Mouse (Mus musculus) retina, embryonic 14.5 days (tissue): ENCODE measurements at regions not wholly inside any gene's neighbourhood (a gene's known extent, or its start where the extent isn't known, plus 50 kb on each side); places are given as distances from the start of the nearest gene placed in this dataset.

ENCODE experiments used
- DNase-seq: peaks from one replicate; pipeline ENCODE4 v3.0.0-alpha.2; 2015; ENCODE audit warnings: low spot score

DNA sequence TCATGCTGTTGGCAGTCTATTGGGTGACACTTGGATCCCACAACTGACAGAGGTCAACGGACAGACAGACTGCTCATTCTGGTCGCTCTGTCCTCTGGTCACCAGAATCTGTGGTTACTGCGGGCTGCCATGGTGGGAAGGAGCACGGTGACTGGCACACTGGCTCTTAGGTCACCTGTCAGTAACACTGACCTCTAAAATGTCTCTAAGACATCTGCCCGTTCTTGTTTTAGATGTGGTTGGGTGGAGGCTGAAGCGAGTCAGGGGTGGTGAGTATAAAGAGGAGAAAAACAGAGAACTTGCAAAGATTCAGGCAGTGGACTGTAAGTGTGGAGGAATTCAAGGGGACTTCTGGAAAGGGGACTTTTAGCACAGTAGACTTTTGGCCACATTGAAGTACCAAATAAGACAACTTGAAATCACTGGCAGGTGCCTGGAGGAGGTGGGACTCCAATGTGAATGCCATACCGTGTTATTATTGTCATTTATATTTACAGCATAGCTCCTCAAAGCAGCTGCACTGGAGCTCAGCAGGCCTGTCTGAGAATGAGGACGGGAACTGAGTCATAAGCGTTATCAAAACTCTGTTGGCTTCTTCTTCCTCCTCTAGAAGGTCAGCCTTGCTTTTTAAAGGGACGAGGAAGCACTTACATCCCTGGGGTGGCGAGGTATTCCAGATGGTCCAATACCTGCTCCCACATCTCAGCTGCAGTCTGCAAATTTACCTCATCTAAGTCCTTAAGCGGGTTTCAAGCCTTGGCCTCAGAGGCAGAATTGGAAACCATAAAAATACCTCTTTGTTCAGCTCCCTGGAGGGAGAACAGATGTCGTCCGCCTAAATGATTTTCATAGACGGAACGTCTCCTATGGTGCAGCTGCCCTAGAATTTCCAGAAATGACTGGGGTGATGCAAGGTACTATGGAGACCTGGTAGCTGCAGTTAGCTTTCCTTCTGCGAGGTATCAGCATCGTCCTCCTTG is 351.3 kb downstream of the Nuak1 start:
- no peak for DNase-seq

GRCm38 (mm10) chr10:84093919-84094318 is 346.5 kb downstream of the Nuak1 start:
- DNase-seq = no peak

DNA sequence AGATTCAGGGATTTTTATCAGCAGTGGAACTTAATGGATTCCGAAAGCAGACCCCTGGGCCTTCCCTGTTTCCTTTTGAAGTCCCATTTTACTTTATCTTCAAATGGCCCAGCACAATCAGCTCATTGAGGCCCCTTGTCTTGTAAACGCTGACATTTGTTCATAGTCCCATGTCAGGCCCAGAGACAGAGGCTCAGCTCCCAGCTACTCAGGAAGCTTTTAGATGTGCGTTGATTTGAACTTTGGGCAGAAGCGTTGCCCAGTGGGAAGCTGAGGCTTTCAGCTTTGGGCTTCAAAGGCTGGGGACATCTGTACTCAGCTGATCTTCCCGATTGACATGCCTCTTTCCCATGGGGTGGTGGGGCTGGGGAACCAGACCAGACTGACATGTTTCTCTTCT is 343.2 kb downstream of the Nuak1 start:
- DNase-seq = no peak

- no peak for DNase-seq
Observed at GRCm38 (mm10) chr10:84103985-84104384, 336.4 kb downstream of the Nuak1 start.

DNA sequence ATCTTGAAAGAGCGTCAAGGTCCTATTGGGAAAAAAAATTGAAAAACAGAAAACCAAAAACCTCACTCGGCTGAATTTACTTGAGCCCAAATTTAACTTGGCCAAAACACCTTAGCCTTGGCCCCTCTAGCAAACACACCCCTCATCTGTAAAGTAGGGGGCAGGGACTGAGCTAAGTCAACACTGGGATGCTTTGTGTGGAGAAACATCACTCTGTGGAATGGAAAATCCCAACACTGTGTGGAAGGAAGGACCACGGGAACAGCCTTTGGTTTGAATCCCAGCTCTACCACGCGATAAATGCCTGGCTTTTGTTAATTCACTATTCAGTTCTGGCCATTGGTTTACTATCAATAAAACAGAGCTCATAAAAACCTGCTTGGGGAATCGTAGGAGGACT is 335.8 kb downstream of the Nuak1 start:
- DNase-seq = no peak

- DNase-seq = no peak
Observed at GRCm38 (mm10) chr10:84109680-84110371, 330.6 kb downstream of the Nuak1 start.

- no peak for DNase-seq
Observed at GRCm38 (mm10) chr10:84110372-84110985, 329.9 kb downstream of the Nuak1 start.

DNA sequence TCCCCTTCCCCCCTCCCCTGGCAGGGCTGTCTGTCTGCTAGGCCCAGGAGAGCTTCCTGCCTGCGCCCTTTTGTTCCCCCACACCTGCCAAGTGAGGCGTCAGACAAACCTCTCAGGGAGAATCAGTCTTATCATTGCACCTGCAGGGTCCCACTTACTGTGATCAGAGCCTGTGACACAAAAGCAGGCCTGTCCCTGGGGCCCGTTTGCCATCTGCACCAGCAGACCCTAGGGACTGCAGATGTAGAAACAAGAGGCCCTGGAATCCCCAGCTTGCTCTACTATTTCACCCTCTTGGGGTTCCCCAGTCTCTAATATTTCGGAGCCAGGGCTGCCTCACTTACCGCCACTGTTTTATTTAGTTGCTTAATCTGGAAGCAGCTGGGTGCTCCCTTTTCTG is 328.9 kb downstream of the Nuak1 start:
- no peak for DNase-seq

- no peak for DNase-seq
Observed at GRCm38 (mm10) chr10:84111909-84112308, 328.5 kb downstream of the Nuak1 start.

DNA sequence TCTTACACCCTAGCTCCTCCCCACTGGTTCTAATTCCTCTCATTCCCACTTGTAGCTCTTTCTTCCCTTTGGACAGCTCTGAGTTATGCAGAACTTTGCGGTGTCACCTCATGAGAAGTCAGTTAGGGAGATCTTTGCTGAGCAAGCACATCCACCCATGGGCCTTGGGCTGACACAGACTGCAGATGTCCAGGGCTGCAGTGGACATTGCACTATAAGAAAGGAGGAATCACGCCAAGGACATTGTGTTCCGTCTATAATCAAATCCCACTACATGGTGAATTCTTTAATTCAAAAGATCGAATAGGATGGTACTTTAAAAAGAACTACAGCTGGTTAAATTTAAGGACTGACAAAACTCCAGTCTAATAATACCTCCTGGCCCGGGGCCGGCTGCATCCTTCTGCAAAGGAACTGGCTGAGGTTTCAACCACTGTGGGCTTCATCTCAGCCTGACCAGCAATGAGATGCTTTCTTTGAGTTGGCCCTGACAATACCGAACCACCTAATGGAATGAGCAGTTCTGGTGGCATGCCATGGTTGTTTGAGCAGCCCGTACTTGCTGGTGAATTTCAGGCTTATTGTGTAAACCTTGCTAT is 320.3 kb downstream of the Nuak1 start:
- no peak for DNase-seq

DNA sequence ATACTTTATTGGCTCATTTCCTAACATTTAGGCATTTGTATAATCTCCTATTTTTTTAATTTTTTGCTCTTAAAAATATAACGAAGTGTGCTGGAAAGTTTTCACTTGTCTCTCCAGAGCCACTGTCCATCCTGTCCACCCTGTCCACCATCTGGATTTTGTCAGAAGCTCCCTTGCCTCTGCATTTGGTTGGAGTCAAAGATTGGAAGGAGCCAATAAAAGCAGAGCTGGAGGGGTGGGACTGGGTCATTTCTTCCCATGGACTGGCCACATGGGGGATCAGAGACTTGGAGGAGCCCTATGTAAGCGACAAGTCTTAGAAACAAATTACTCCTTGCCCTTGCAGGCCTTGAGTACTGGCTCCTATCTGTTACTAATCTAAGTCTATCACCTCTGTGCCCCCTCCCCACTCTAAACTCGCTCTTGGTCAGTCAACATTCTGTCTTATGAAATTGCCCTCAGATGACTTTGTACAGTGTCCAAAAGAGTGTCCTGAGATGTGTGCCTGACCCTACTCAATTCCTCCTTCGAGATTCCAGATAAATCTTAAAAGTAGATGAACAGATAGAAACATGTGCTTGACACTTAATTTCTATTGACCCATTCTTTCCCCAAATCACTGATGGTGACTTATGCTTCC is 303.3 kb downstream of the Nuak1 start:
- no peak for DNase-seq

- no peak for DNase-seq
Observed at GRCm38 (mm10) chr10:84142741-84143454, 297.5 kb downstream of the Nuak1 start.

GRCm38 (mm10) chr10:84143674-84144343 is 296.6 kb downstream of the Nuak1 start:
- no peak for DNase-seq

DNA sequence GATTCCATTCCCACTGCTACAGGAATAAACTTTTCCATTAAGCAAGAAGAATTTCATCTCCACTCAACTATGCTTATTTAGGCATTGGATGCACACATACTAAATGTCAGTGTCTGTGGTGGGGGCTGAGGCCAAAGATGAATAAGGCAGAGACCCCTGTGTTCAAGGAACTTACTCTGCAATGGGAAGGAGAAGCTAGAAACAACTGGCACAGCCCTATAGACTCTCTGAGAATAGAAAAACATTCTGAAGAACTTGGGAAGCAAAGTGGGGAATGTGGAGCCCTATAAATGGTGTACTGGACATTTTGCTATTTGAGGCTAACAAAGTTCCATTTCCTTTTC is 296.1 kb downstream of the Nuak1 start:
- no peak for DNase-seq

DNA sequence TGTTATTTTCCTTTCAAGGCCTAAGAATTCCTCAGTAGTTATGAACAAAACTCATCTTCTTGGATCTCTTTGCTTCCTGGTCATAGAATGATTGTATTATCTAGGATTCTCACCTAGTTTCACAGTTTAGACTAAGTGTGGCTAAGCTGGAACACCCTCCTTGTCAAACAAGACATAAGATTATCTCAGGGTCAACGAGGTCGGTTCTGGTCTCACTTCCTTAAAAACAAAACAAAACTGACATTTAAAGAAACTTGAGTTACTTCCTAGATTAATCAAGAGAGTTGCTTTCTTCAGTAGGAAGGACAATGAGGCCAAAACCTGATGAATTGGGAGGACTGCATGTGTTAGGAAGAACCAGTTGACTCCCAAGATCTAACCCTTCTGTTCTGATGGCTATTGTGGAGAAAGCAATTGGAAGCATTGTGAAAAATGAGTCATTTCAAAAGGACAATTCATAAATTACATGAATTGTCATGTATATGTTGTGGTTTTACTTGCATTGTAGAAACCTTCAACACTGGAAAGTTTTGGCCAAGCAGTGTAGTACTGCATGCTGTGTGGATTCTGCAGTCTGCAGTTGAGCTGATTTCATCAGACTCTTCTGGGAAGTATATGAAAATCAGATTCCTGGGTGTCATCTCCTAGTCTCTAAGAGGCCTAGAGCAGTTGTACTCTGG is 293.0 kb downstream of the Nuak1 start:
- DNase-seq = no peak

DNA sequence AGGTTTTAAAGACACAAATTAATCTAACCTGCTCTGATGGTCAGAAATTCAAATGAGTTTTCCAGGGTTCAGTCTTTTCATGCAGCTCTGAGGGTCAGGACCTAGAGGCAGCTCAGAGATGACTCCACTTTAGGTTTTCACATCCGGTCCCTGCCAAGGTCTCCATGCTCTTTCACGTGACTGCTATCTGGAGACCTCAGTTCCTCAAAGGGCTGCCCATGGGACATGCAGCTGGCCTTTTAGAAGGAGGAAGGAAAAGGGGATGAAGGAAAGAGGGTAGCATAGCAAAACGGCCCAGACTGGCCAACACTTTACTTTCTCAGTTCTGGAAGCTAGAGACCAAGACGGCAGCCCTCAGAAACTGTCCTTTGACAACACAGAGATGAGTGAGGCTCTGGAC is 276.6 kb downstream of the Nuak1 start:
- DNase-seq = no peak

GRCm38 (mm10) chr10:84165832-84166567 is 274.4 kb downstream of the Nuak1 start:
- no peak for DNase-seq

DNA sequence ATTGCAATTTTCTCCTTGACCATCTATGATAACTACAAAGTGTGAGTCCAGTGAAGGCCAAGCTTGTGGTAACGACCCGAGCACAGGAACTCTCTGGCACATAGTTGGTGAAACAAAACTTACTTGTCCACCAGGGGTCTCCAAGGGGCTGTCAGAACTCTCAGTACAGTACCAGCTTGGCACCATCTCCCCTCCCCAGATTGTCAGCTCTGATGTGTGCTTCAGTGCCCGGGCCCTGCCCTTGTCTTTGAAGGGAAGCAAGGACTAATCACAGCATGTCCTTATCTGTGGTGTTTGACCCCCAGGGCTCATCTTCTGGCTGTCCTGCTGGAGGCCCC is 273.9 kb downstream of the Nuak1 start:
- DNase-seq = peak; percentile 64

DNA sequence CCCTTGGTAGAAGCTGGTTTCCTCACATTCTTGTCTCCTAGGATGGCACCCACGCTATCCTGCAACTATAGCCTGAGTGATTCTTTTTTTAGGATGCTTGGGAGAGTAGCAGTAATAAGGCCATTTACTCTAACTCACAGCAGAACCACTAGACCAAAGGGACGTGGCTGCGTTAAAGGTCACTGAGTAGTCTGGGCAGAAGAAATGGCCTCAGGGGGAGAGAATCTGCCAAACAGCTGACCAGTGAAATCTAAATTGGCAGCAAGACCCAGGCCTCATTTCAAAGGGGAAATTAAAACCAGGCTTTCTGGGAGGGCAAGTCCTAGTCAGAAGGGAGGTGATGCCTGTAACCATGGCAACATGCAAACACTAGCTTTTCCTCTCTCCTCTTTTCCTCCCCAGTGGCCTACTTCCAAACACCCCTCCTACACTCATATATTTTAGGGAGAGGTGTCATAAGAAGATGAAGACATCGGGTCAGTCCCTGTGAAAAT is 267.5 kb downstream of the Nuak1 start:
- DNase-seq = peak; percentile 41
